Mouse (Mus musculus) heart, postnatal 0 days (tissue): ENCODE measurements around the gene Tmprss9.

Experiments used
- CTCF ChIP-seq: IDR thresholded peaks from 2 replicates; pipeline ENCODE4 v1.5.1; 2016; ENCODE audit warnings: antibody characterized with exemption, control low read depth, low read depth
- EP300 ChIP-seq: IDR thresholded peaks from 2 replicates; pipeline ENCODE4 v1.6.1; 2016; ENCODE audit warnings: antibody characterized with exemption, low read depth

DNA sequence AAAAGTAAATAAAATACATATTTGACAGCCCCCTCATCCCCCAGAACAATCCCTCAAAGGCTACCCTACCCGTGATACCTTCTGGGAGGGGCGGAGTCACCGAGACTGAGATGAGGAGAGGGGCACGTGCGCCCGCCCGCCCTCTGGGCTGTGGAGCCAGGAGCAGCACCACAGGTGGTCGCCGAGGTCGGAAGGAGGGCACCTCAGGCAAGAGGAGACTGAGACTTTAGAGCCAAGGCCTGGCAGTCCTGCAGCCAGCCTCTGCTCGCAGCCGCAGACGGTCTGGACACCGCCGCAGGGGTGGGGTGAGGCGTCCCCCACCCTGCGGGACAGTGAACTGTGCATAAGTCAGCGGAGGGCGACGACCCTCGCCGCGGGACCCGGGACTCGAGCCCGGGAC, 60.0 kb downstream of the Tmprss9 start:
- no peak for TF ChIP-seq EP300
- no peak for TF ChIP-seq CTCF
